In genomic region chr14:60675697-60676096, GRCm38 (mm10) we compare ENCODE assay signal across 17 mouse cellular contexts. TPM values are rescaled to one million over a fixed set of nuclear protein-coding genes. Genes with fewer than 3 reads are reported as not detected.
DNase-seq lines count a peak whose midpoint lies in the region; TF ChIP-seq lines count a peak whose summit lies in the region.
"Had no signal": no experiment of that assay in that cellular context is flagged by ENCODE, and none has a peak within 500 bp of the region (broad histone marks: within the 10 kb centered on the region; RNA-seq: fewer than 3 reads in every experiment).

No protein-coding gene starts in this region.

- H3K27ac ChIP-seq in layer of hippocampus, adult 2 months = peak overlapping the region; percentile 8; the same call in 1 of the 2 replicates
- H3K27ac ChIP-seq in left cerebral cortex, adult 2 months = no peak overlapping the region

- H3K4me3 ChIP-seq in layer of hippocampus, adult 2 months = no peak overlapping the region
- no peak overlapping the region for H3K4me3 ChIP-seq in left cerebral cortex, adult 2 months

- intact Hi-C loops in left cerebral cortex, adult 2 months (cut with DNase I) = no loop called here

- peak; percentile 52 for TF ChIP-seq CTCF in layer of hippocampus, adult 2 months (conservative IDR thresholded peaks at IDR 0.05)
- peak; percentile 25 for TF ChIP-seq CTCF in left cerebral cortex, adult 2 months (IDR thresholded peaks at IDR 0.05)

- DNase-seq in layer of hippocampus, adult 18-20 months (ENCODE audit: low spot score in 2 of 2) = peak; percentile 29 to 54
- no peak for DNase-seq in layer of hippocampus, postnatal 36 days
- peak in 1 of 2 experiments; percentile 54 for DNase-seq in layer of hippocampus, adult 2 months (ENCODE audit: low spot score in 2 of 2)
- DNase-seq in layer of hippocampus, postnatal 25 days (ENCODE audit: extremely low spot score in 1 of 2, low spot score in 1 of 2) = no peak
- DNase-seq in layer of hippocampus, adult 9-11 months = peak; percentile 38
- DNase-seq in layer of hippocampus, adult 9-10 months (ENCODE audit: low spot score) = no peak
- no peak for DNase-seq in left cerebral cortex, adult 2 months (ENCODE audit: extremely low spot score in 1 of 2, low spot score in 2 of 2)
- no peak for DNase-seq in left cerebral cortex, adult 18-20 months (ENCODE audit: low spot score in 2 of 2)
- DNase-seq: adrenal gland, adult 2 months; adrenal gland, adult 8-10 months; adrenal gland, postnatal 10 days; adrenal gland, postnatal 14 days; adrenal gland, postnatal 25 days; adrenal gland, postnatal 36 days; B cell, adult 2 months; cerebellum, adult 11 months; cerebellum, adult 11-12 months had no signal

RNA-seq across cellular contexts. Expression of gene Spata13, which starts 41.9 kb away (rescaled TPM):
- total RNA-seq in layer of hippocampus, adult 18-20 months (2021) = 10 to 100 TPM; 23.6 to 28.3 TPM
- 10 to 100 TPM; 25.6 to 31.8 TPM for total RNA-seq in layer of hippocampus, postnatal 36 days (2021)
- 10 to 100 TPM; 23.2 to 31.1 TPM for total RNA-seq in layer of hippocampus, adult 2 months (2021)
- 10 to 100 TPM; 27.6 to 28.5 TPM for total RNA-seq in layer of hippocampus, postnatal 25 days (2021)
- total RNA-seq in left cerebral cortex, adult 2 months (2021) = 10 to 100 TPM; 15.4 to 23.7 TPM
- total RNA-seq in left cerebral cortex, adult 18-20 months (2021) = 10 to 100 TPM; 17.3 to 18.2 TPM

Comparison
In these comparisons a context has a peak if more than half of its experiments do, and no peak if none do; other contexts are left out.
1. DNase-seq: peak in layer of hippocampus, adult 18-20 months (2 of 2) and layer of hippocampus, adult 9-11 months (single experiment); none in layer of hippocampus, postnatal 36 days (0 of 2), layer of hippocampus, postnatal 25 days (0 of 2), layer of hippocampus, adult 9-10 months (single experiment), left cerebral cortex, adult 2 months (0 of 2) and left cerebral cortex, adult 18-20 months (0 of 2).